Mouse (Mus musculus): ENCODE measurements at regions not wholly inside any gene's neighbourhood (a gene's known extent, or its start where the extent isn't known, plus 50 kb on each side); places are given as distances from the start of the nearest gene placed in this dataset.

DNA sequence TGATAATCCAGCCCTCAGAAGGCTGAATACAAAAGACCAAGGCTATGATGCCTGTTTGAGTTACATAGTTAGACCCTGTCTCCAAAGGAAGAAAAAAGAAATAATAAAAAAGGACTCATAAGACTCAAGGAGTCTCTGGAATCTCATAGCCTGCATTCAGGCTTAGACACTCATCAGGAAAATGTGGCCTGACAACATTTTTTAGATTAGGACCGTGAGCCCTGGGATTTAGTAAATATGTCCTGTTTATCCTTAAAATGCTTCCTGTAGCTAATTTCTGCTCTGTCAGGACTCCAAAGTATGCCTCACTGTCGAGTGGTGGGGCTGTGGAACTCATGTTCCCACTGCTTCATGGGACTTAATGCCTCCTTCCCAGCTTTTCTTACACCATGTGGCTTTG, 154.8 kb upstream of the Ccdc54 start:
- TF ChIP-seq POLR2A (IDR thresholded peaks at IDR 0.05; ENCODE audit: borderline replicate concordance, extremely low read depth, low read depth, low read length) (no peak), CTCF (IDR thresholded peaks at IDR 0.05; ENCODE audit: insufficient read depth, low read length) (no peak)

Data from lung, adult 2 months (tissue).